Mouse (Mus musculus) thymus, postnatal 25 days (tissue): ENCODE data around the gene Tmem11.
"Not testable (repeated sequence)": the region's sequence is repeated elsewhere in the genome, so short reads cannot be mapped to it uniquely, and the experiment has no call there.

Source experiments
- DNase-seq: peaks from one replicate; pipeline ENCODE4 v3.0.0; 2022

Gene Tmem11

GRCm38 (mm10) chr11:60880559-60880958 lies 1.5 kb upstream of the Tmem11 start:
- DNase-seq: no peak

- DNase-seq: peak; percentile 49
Measured at GRCm38 (mm10) chr11:60879423-60879822, 351 bp upstream of the Tmem11 start.

GRCm38 (mm10) chr11:60878056-60878612 lies 938 bp downstream of the Tmem11 start:
- peak; percentile 49 for DNase-seq

GRCm38 (mm10) chr11:60873101-60873500 lies 6.0 kb downstream of the Tmem11 start:
- DNase-seq: peak; percentile 14

GRCm38 (mm10) chr11:60871409-60871808 lies 7.7 kb downstream of the Tmem11 start:
- no peak for DNase-seq

GRCm38 (mm10) chr11:60869471-60869870 lies 9.6 kb downstream of the Tmem11 start:
- DNase-seq: not testable (repeated sequence)

GRCm38 (mm10) chr11:60867904-60868303 lies 11.2 kb downstream of the Tmem11 start:
- no peak for DNase-seq

GRCm38 (mm10) chr11:60867456-60867855 lies 11.6 kb downstream of the Tmem11 start:
- DNase-seq: no peak

- no peak for DNase-seq
Measured at GRCm38 (mm10) chr11:60866021-60866420, 13.1 kb downstream of the Tmem11 start.

- no peak for DNase-seq
Measured at GRCm38 (mm10) chr11:60864916-60865315, 14.2 kb downstream of the Tmem11 start.

GRCm38 (mm10) chr11:60864166-60864565 lies 14.9 kb downstream of the Tmem11 start:
- DNase-seq: no peak

GRCm38 (mm10) chr11:60863196-60863595 lies 15.9 kb downstream of the Tmem11 start:
- no peak for DNase-seq

GRCm38 (mm10) chr11:60861993-60862392 lies 17.1 kb downstream of the Tmem11 start:
- no peak for DNase-seq

GRCm38 (mm10) chr11:60856587-60856986 lies 22.5 kb downstream of the Tmem11 start:
- no peak for DNase-seq

- no peak for DNase-seq
Measured at GRCm38 (mm10) chr11:60845415-60845814, 33.7 kb downstream of the Tmem11 start.

GRCm38 (mm10) chr11:60843412-60843811 lies 35.7 kb downstream of the Tmem11 start:
- DNase-seq: no peak

- DNase-seq: no peak
Measured at GRCm38 (mm10) chr11:60841467-60842200, 37.4 kb downstream of the Tmem11 start.

GRCm38 (mm10) chr11:60837644-60838406 lies 41.2 kb downstream of the Tmem11 start:
- DNase-seq: no peak

- no peak for DNase-seq
Measured at GRCm38 (mm10) chr11:60836897-60837296, 42.2 kb downstream of the Tmem11 start.

GRCm38 (mm10) chr11:60830433-60831052 lies 48.5 kb downstream of the Tmem11 start, which contains the start of gene Dhrs7b:
Gene Dhrs7b (plus strand): TSS chr11:60830631.
- peak; percentile 85 for DNase-seq

- DNase-seq: no peak
Measured at GRCm38 (mm10) chr11:60828903-60829302, 50.2 kb downstream of the Tmem11 start.

GRCm38 (mm10) chr11:60827241-60827945 lies 51.7 kb downstream of the Tmem11 start:
- DNase-seq: no peak

- DNase-seq: no peak
Measured at GRCm38 (mm10) chr11:60826700-60827099, 52.4 kb downstream of the Tmem11 start.
